Mouse (Mus musculus): ENCODE results near the gene Spata1. TPM values are rescaled to one million over a fixed set of nuclear protein-coding genes. Genes with fewer than 3 reads are reported as not detected.

Spata1 gene
- polyA plus RNA-seq (2016; fragmentation: Nextera tagmentation; extraction: Ambion mirVana), result 7.6 and 8.0 TPM in 2 replicates

- H3K9ac ChIP-seq, result peak within 1 kb of the TSS; percentile 85
- peak within 1 kb of the TSS; percentile 33 for H3K27ac ChIP-seq
- peak within 1 kb of the TSS; percentile 68 for H3K4me3 ChIP-seq
- H3K27me3 ChIP-seq (replicated peaks), result no peaks in the 10 kb centered on the region
- H3K4me1 ChIP-seq, result peaks cover 17% of the 10 kb centered on the region
- H3K9me3 ChIP-seq, result no peaks in the 10 kb centered on the region
- H3K36me3 ChIP-seq, result peaks cover 15% of the 10 kb centered on the region
- 1% methylated on average over 65 of the region's 88 CpGs for WGBS
- peak within 1 kb of the TSS; percentile 70 for H3K4me2 ChIP-seq (replicated peaks)
- peak; percentile 86 for ATAC-seq (ENCODE audit: low FRiP score, low read depth)
Measured at GRCm38 (mm10) chr3:146499431-146500002, at the start of gene Spata1, which contains the start of gene Gng5. TSS of gene Spata1 (minus strand) at chr3:146499753. TSS of gene Gng5 (plus strand) at chr3:146499807.

- no peak for ATAC-seq (ENCODE audit: low FRiP score, low read depth)
- no peaks in the 10 kb centered on the region for H3K4me1 ChIP-seq
- no peak overlapping the region for H3K4me2 ChIP-seq (replicated peaks)
- H3K27me3 ChIP-seq (replicated peaks), result no peaks in the 10 kb centered on the region
- H3K36me3 ChIP-seq, result no peaks in the 10 kb centered on the region
- H3K9ac ChIP-seq, result no peak overlapping the region
- WGBS, result 8% methylated on average over 1 of the region's 1 CpGs
- no peaks in the 10 kb centered on the region for H3K9me3 ChIP-seq
- H3K4me3 ChIP-seq, result no peak overlapping the region
- H3K27ac ChIP-seq, result no peak overlapping the region
Measured at GRCm38 (mm10) chr3:146543632-146544031, 44.1 kb upstream of the Spata1 start.

- Histone ChIP-seq H3K9ac (no peak overlapping the region), H3K4me1 (no peaks in the 10 kb centered on the region), H3K27ac (no peak overlapping the region), H3K9me3 (no peaks in the 10 kb centered on the region), H3K4me3 (no peak overlapping the region), H3K27me3 (replicated peaks) (no peaks in the 10 kb centered on the region), H3K36me3 (no peaks in the 10 kb centered on the region), H3K4me2 (replicated peaks) (no peak overlapping the region)
- no peak for ATAC-seq (ENCODE audit: low FRiP score, low read depth)
- WGBS, result 92% methylated on average over 4 of the region's 4 CpGs
Measured at GRCm38 (mm10) chr3:146540521-146541273, 41.1 kb upstream of the Spata1 start.

DNA sequence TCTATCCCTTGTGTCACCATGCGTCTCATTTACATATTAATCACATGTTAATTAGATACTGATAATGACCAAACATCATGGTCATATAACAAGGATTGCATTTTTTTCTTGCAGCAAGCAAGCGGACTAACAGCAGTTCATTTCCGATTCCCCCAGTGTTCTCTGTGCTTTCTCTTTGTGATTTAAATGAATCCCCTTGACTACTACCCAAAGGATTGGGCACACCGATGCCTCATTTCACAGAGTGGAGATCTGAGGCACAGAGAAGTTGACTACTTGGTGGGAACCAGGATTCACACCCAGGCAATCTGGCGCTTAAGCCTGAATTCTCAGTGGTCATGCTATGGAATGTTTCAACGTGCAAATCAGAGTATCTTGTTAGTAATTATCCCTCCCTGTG, 35.4 kb upstream of the Spata1 start:
- no peak overlapping the region for H3K9ac ChIP-seq
- WGBS, result 61% methylated on average over 6 of the region's 6 CpGs
- no peaks in the 10 kb centered on the region for H3K4me1 ChIP-seq
- H3K27me3 ChIP-seq (replicated peaks), result no peaks in the 10 kb centered on the region
- no peaks in the 10 kb centered on the region for H3K36me3 ChIP-seq
- no peaks in the 10 kb centered on the region for H3K9me3 ChIP-seq
- no peak overlapping the region for H3K4me3 ChIP-seq
- no peak for ATAC-seq (ENCODE audit: low FRiP score, low read depth)
- H3K27ac ChIP-seq, result no peak overlapping the region
- no peak overlapping the region for H3K4me2 ChIP-seq (replicated peaks)

GRCm38 (mm10) chr3:146528335-146528734, 28.8 kb upstream of the Spata1 start:
- Histone ChIP-seq H3K9me3 (no peaks in the 10 kb centered on the region), H3K4me3 (no peak overlapping the region), H3K36me3 (no peaks in the 10 kb centered on the region), H3K9ac (no peak overlapping the region), H3K4me1 (no peaks in the 10 kb centered on the region), H3K27me3 (replicated peaks) (no peaks in the 10 kb centered on the region), H3K4me2 (replicated peaks) (no peak overlapping the region), H3K27ac (no peak overlapping the region)
- WGBS, result 48% methylated on average over 2 of the region's 2 CpGs
- ATAC-seq (ENCODE audit: low FRiP score, low read depth), result no peak

GRCm38 (mm10) chr3:146521652-146522020, 22.1 kb upstream of the Spata1 start:
- Histone ChIP-seq H3K4me3 (peak overlapping the region; percentile 66), H3K4me1 (no peaks in the 10 kb centered on the region), H3K27ac (peak overlapping the region; percentile 90; the same call in 1 of the 2 replicates), H3K9ac (peak overlapping the region; percentile 72; the same call in 1 of the 2 replicates), H3K4me2 (replicated peaks) (peak overlapping the region; percentile 75), H3K9me3 (no peaks in the 10 kb centered on the region), H3K36me3 (peaks cover 18% of the 10 kb centered on the region), H3K27me3 (replicated peaks) (no peaks in the 10 kb centered on the region)
- 0 out of 2 replicates have a peak, but pooled peaks have one; percentile 7 for ATAC-seq (ENCODE audit: low FRiP score, low read depth)
- whole genome bisulfite sequencing, result 11% methylated on average over 8 of the region's 8 CpGs

DNA sequence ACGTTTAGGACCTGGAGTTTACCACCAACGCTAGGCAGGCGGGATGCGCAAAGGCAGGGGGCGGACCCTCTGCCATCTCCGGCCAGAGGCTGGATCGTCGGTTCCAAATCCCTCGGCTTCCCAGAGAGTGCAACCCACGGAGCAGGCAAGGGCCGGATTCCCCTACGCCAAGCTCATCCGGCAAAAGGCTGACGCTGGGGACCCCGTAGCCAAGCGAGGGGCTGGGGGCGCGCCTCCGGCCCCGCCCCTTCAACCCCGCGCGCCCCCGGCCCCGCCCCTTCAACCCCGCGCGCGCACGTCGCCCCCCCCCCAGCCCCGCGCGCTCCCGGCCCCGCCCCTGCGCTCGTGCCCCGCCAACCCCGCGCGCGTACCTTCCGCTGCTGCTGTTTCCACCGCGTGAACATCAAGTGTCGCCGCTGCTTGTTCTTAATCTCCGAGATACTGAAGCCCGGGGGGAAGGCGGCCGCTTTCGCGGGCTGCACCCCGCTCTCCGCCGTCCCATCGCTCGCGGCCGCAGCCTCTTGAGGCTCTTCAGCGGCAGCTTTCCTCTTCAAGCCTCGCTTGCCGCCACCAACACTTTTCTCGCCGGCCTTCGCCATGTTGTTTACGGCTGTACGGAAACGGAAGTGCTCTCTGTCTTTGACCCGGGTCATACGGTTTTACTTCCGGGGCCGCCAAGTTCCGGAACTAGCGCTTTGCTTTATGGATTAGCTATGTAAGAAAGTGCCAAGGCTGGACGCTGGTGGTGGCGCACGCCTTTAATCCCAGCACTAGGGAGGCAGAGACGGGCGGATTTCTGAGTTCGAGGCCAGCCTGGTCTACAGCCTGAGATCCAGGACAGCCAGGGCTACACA, 21.5 kb upstream of the Spata1 start, which contains the start of gene Rpf1:
TSS of gene Rpf1 (minus strand) at position 632 of the 854 bp plus-strand sequence.
- ATAC-seq (ENCODE audit: low FRiP score, low read depth), result peak; percentile 98
- H3K9me3 ChIP-seq, result no peaks in the 10 kb centered on the region

DNA sequence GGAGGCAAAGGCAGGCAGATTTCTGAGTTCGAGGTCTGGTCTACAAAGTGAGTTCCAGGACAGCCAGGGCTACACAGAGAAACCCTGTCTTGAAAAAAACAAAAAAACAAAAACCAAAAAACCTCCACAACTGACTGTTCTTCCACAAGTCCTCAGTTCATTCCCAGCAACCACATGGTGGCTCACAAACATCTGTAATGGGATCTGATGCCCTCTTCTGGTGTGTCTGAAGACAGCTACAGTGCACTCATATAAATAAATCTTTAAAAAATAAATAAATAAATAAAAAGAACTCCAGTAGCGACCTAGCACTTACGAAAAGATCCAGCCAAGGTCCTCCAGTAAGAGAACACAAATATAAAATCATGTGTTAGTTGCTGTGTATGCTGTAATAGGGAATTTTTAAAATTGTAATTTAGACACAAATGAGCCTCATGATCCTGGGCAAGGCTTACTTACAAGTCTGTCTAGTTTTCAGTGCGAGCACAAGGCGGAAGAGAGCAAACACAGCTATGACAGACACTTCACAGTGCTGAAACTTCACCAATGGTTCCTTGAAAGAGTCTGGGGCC, 20.8 kb upstream of the Spata1 start:
- 0 out of 2 replicates have a peak, but pooled peaks have one; percentile 8 for ATAC-seq (ENCODE audit: low FRiP score, low read depth)
- Histone ChIP-seq H3K4me1 (no peaks in the 10 kb centered on the region), H3K9ac (peak overlapping the region; percentile 72), H3K4me2 (replicated peaks) (peak overlapping the region; percentile 75), H3K27ac (peak overlapping the region; percentile 90; the same call in 1 of the 2 replicates), H3K9me3 (no peaks in the 10 kb centered on the region), H3K27me3 (replicated peaks) (no peaks in the 10 kb centered on the region), H3K36me3 (peaks cover 21% of the 10 kb centered on the region), H3K4me3 (peak overlapping the region; percentile 66)
- WGBS, result 42% methylated on average over 5 of the region's 5 CpGs

More for the DNA sequence above, 21.5 kb upstream of the Spata1 start, which contains the start of gene Rpf1:
- H3K9ac ChIP-seq, result peak within 1 kb of the TSS; percentile 72
- no peaks in the 10 kb centered on the region for H3K27me3 ChIP-seq (replicated peaks)
- peak within 1 kb of the TSS; percentile 75 for H3K4me2 ChIP-seq (replicated peaks)
- under 1% methylated on average over 75 of the region's 82 CpGs for WGBS
- H3K27ac ChIP-seq, result peak within 1 kb of the TSS; percentile 90
- peak within 1 kb of the TSS; percentile 66 for H3K4me3 ChIP-seq
- H3K36me3 ChIP-seq, result peaks cover 18% of the 10 kb centered on the region
- H3K4me1 ChIP-seq, result no peaks in the 10 kb centered on the region

DNA sequence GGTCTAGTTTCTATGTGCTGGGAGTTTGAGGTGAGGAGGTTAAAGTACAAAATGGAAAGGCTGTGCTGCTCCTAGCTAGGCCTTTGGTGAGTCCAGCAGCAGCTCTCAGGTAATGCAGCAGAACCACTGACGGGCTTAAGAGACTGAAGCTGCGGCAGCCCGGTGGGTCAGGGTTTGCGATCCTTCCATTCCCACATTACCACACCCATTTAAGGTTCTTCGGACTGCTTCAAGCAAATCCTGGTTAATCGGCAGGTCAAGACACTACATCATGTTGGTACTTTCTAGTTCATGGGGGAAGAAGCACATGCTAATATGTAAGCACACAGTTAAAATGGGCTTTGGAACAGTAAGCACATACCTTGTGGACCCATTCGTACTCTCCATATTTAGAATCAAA, 7.2 kb upstream of the Spata1 start:
- H3K9me3 ChIP-seq, result no peaks in the 10 kb centered on the region
- no peak overlapping the region for H3K4me3 ChIP-seq
- H3K27me3 ChIP-seq (replicated peaks), result no peaks in the 10 kb centered on the region
- no peak overlapping the region for H3K27ac ChIP-seq
- peaks cover 56% of the 10 kb centered on the region for H3K36me3 ChIP-seq
- no peak overlapping the region for H3K9ac ChIP-seq
- H3K4me2 ChIP-seq (replicated peaks), result no peak overlapping the region
- no peak for ATAC-seq (ENCODE audit: low FRiP score, low read depth)
- H3K4me1 ChIP-seq, result peaks cover 6% of the 10 kb centered on the region; the same call in 1 of the 2 replicates
- 96% methylated on average over 7 of the region's 7 CpGs for WGBS

DNA sequence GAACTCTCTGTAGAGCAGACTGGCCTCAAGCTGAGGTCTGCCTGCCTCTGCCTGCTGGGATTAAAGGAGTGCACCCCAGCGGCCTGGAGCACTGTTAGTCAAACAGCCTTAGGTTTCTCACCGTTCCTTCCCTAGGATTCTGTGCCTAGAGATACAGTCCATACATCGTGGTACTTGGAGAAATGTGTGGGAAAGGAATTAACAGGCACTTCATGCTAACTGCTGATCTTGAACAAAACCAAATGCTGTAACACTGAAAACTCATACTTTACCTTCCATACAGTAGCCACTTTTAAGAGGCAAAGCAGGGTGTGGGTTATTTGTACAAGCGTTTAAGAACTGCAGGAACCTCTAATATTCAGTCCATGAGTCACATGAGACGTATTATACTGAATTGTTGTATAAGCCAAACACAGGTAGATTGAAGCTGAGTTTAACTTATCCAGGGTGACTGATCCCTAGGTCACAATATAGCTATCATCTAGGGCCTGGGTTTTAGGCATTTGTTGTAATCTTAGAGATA, 2.1 kb upstream of the Spata1 start:
- H3K4me3 ChIP-seq, result peak overlapping the region; percentile 68
- H3K27me3 ChIP-seq (replicated peaks), result no peaks in the 10 kb centered on the region
- WGBS, result 60% methylated on average over 5 of the region's 5 CpGs
- peaks cover 28% of the 10 kb centered on the region for H3K36me3 ChIP-seq
- peak overlapping the region; percentile 70 for H3K4me2 ChIP-seq (replicated peaks)
- H3K4me1 ChIP-seq, result peaks cover 17% of the 10 kb centered on the region
- H3K9ac ChIP-seq, result peak overlapping the region; percentile 85; the same call in 1 of the 2 replicates
- H3K9me3 ChIP-seq, result no peaks in the 10 kb centered on the region
- H3K27ac ChIP-seq, result no peak overlapping the region
- no peak for ATAC-seq (ENCODE audit: low FRiP score, low read depth)

GRCm38 (mm10) chr3:146500810-146501201, 1.3 kb upstream of the Spata1 start:
- H3K27me3 ChIP-seq (replicated peaks), result no peaks in the 10 kb centered on the region
- peak overlapping the region; percentile 68 for H3K4me3 ChIP-seq
- H3K9me3 ChIP-seq, result no peaks in the 10 kb centered on the region
- peak overlapping the region; percentile 85 for H3K9ac ChIP-seq
- H3K27ac ChIP-seq, result no peak overlapping the region
- peaks cover 17% of the 10 kb centered on the region for H3K4me1 ChIP-seq
- H3K36me3 ChIP-seq, result peaks cover 22% of the 10 kb centered on the region
- H3K4me2 ChIP-seq (replicated peaks), result peak overlapping the region; percentile 70
- no peak for ATAC-seq (ENCODE audit: low FRiP score, low read depth)
- 11% methylated on average over 5 of the region's 5 CpGs for WGBS

All from neural tube, embryonic 12.5 days (tissue).